Mouse (Mus musculus): ENCODE data around the gene Zranb1. TPM values are rescaled to one million over a fixed set of nuclear protein-coding genes. Genes with fewer than 3 reads are reported as not detected.

Gene Zranb1
- polyA plus RNA-seq, 1 experiment from 2014 or later = 9.6 TPM

DNA sequence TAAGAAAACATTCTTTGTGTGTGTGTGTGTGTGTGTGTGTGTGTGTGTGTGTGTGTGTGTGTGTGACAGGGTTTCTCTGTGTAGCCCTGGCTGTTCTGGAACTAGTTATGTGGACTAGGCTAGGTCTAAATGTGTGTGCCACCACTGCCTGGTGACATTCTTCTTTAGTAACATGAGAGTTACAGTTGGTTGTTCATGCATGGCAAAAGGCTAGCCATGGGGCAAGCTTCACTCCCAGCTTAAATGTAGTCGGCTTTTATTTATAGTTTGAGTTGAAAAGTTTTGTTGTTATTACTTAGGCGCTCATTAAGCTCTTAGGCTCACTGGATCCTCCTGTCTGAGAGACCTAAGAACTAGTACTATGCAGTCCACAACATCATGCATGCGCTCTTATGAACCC lies 33.5 kb downstream of the Zranb1 start:
- Histone ChIP-seq H3K27me3 (ENCODE audit: insufficient read depth, low read length) (no peaks in the 10 kb centered on the region), H3K9ac (replicated peaks; ENCODE audit: low read length) (no peak overlapping the region), H3K36me3 (ENCODE audit: insufficient read depth, low read length) (no peaks in the 10 kb centered on the region), H3K27ac (ENCODE audit: low read length) (no peak overlapping the region), H3K4me1 (ENCODE audit: insufficient read depth, low read length) (peaks cover 8% of the 10 kb centered on the region), H3K9me3 (ENCODE audit: low read length) (no peaks in the 10 kb centered on the region), H3K4me3 (ENCODE audit: low read length) (no peak overlapping the region), H3K4me2 (replicated peaks; ENCODE audit: low read depth, low read length) (no peak overlapping the region)
- peak; percentile 82 for ATAC-seq (ENCODE audit: low FRiP score, low TSS enrichment)
- 43% methylated on average over 3 of the region's 3 CpGs for WGBS

GRCm38 (mm10) chr7:132965707-132966106 lies 34.8 kb downstream of the Zranb1 start:
- Histone ChIP-seq H3K27me3 (ENCODE audit: insufficient read depth, low read length) (no peaks in the 10 kb centered on the region), H3K4me1 (ENCODE audit: insufficient read depth, low read length) (peaks cover 8% of the 10 kb centered on the region), H3K4me3 (ENCODE audit: low read length) (no peak overlapping the region), H3K36me3 (ENCODE audit: insufficient read depth, low read length) (no peaks in the 10 kb centered on the region), H3K9me3 (ENCODE audit: low read length) (no peaks in the 10 kb centered on the region), H3K9ac (replicated peaks; ENCODE audit: low read length) (no peak overlapping the region), H3K4me2 (replicated peaks; ENCODE audit: low read depth, low read length) (no peak overlapping the region), H3K27ac (ENCODE audit: low read length) (no peak overlapping the region)
- no peak for ATAC-seq (ENCODE audit: low FRiP score, low TSS enrichment)
- WGBS = 83% methylated on average over 2 of the region's 2 CpGs

DNA sequence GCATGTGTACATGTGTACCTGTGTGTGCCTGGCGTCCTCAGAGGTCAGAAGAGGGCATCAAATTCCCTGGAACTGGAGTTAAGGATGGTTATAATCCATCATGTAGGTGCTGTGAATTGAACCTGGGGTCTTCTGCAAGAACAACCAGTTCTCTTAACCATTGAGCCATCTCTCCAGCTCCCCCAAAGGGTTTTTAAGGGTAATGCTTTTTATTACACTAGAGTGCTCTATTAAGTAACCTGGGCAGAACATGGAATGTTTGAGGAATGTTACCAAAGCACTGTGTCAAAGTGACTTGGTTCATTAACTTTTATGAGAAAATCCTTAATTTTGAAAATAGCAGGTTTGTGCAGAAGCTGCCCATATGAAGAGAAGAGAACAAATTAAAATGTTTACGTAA lies 41.1 kb downstream of the Zranb1 start:
- Histone ChIP-seq H3K4me3 (ENCODE audit: low read length) (no peak overlapping the region), H3K9ac (replicated peaks; ENCODE audit: low read length) (no peak overlapping the region), H3K4me1 (ENCODE audit: insufficient read depth, low read length) (no peaks in the 10 kb centered on the region), H3K9me3 (ENCODE audit: low read length) (no peaks in the 10 kb centered on the region), H3K4me2 (replicated peaks; ENCODE audit: low read depth, low read length) (no peak overlapping the region), H3K27me3 (ENCODE audit: insufficient read depth, low read length) (no peaks in the 10 kb centered on the region), H3K36me3 (ENCODE audit: insufficient read depth, low read length) (peaks cover 9% of the 10 kb centered on the region), H3K27ac (ENCODE audit: low read length) (no peak overlapping the region)
- WGBS = 88% methylated on average over 2 of the region's 2 CpGs
- ATAC-seq (ENCODE audit: low FRiP score, low TSS enrichment) = no peak

- Histone ChIP-seq H3K4me1 (ENCODE audit: insufficient read depth, low read length) (no peaks in the 10 kb centered on the region), H3K9me3 (ENCODE audit: low read length) (no peaks in the 10 kb centered on the region), H3K4me2 (replicated peaks; ENCODE audit: low read depth, low read length) (no peak overlapping the region), H3K4me3 (ENCODE audit: low read length) (no peak overlapping the region), H3K27ac (ENCODE audit: low read length) (no peak overlapping the region), H3K27me3 (ENCODE audit: insufficient read depth, low read length) (no peaks in the 10 kb centered on the region), H3K36me3 (ENCODE audit: insufficient read depth, low read length) (peaks cover 20% of the 10 kb centered on the region), H3K9ac (replicated peaks; ENCODE audit: low read length) (no peak overlapping the region)
- 59% methylated on average over 2 of the region's 2 CpGs for WGBS
- no peak for ATAC-seq (ENCODE audit: low FRiP score, low TSS enrichment)
These were observed 45.1 kb downstream of the Zranb1 start for GRCm38 (mm10) chr7:132976079-132976478.

DNA sequence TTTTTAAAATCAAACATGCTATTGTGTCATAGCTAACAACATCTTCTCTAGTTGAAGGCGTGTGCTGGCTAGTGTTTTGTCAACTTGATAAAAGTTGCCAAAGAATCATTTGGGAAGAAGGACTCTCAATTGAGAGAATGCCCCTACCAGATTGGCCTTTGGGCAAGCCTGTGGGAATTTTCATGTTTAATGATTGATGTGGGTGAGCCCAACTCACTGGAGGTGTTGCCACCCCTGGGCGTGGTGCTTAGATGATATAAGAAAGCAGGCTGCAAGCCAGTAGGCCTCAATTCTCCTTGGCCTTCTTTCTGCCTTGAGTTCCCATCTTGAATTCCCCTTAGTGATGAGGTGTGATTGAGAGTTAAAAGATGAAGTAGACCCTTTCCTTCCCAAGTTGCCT lies 47.0 kb downstream of the Zranb1 start:
- Histone ChIP-seq H3K27ac (ENCODE audit: low read length) (no peak overlapping the region), H3K9ac (replicated peaks; ENCODE audit: low read length) (no peak overlapping the region), H3K36me3 (ENCODE audit: insufficient read depth, low read length) (peaks cover 31% of the 10 kb centered on the region), H3K4me1 (ENCODE audit: insufficient read depth, low read length) (no peaks in the 10 kb centered on the region), H3K9me3 (ENCODE audit: low read length) (no peaks in the 10 kb centered on the region), H3K4me2 (replicated peaks; ENCODE audit: low read depth, low read length) (no peak overlapping the region), H3K27me3 (ENCODE audit: insufficient read depth, low read length) (no peaks in the 10 kb centered on the region), H3K4me3 (ENCODE audit: low read length) (no peak overlapping the region)
- whole genome bisulfite sequencing = 91% methylated on average over 2 of the region's 2 CpGs
- no peak for ATAC-seq (ENCODE audit: low FRiP score, low TSS enrichment)

GRCm38 (mm10) chr7:132982639-132983038 lies 51.7 kb downstream of the Zranb1 start:
- no peak overlapping the region for H3K4me2 ChIP-seq (replicated peaks; ENCODE audit: low read depth, low read length)
- ATAC-seq (ENCODE audit: low FRiP score, low TSS enrichment) = no peak
- H3K9me3 ChIP-seq (ENCODE audit: low read length) = no peaks in the 10 kb centered on the region
- 66% methylated on average over 3 of the region's 3 CpGs for WGBS
- no peak overlapping the region for H3K9ac ChIP-seq (replicated peaks; ENCODE audit: low read length)
- no peak overlapping the region for H3K4me3 ChIP-seq (ENCODE audit: low read length)
- H3K36me3 ChIP-seq (ENCODE audit: insufficient read depth, low read length) = peaks cover 44% of the 10 kb centered on the region
- no peak overlapping the region for H3K27ac ChIP-seq (ENCODE audit: low read length)
- no peaks in the 10 kb centered on the region for H3K4me1 ChIP-seq (ENCODE audit: insufficient read depth, low read length)
- no peaks in the 10 kb centered on the region for H3K27me3 ChIP-seq (ENCODE audit: insufficient read depth, low read length)

- Histone ChIP-seq H3K27ac (ENCODE audit: low read length) (no peak overlapping the region), H3K4me1 (ENCODE audit: insufficient read depth, low read length) (no peaks in the 10 kb centered on the region), H3K4me3 (ENCODE audit: low read length) (no peak overlapping the region), H3K4me2 (replicated peaks; ENCODE audit: low read depth, low read length) (no peak overlapping the region), H3K27me3 (ENCODE audit: insufficient read depth, low read length) (no peaks in the 10 kb centered on the region), H3K9me3 (ENCODE audit: low read length) (no peaks in the 10 kb centered on the region), H3K9ac (replicated peaks; ENCODE audit: low read length) (no peak overlapping the region), H3K36me3 (ENCODE audit: insufficient read depth, low read length) (peaks cover 77% of the 10 kb centered on the region)
- 88% methylated on average over 5 of the region's 5 CpGs for WGBS
- no peak for ATAC-seq (ENCODE audit: low FRiP score, low TSS enrichment)
These were observed 58.9 kb downstream of the Zranb1 start for GRCm38 (mm10) chr7:132989839-132990238.

DNA sequence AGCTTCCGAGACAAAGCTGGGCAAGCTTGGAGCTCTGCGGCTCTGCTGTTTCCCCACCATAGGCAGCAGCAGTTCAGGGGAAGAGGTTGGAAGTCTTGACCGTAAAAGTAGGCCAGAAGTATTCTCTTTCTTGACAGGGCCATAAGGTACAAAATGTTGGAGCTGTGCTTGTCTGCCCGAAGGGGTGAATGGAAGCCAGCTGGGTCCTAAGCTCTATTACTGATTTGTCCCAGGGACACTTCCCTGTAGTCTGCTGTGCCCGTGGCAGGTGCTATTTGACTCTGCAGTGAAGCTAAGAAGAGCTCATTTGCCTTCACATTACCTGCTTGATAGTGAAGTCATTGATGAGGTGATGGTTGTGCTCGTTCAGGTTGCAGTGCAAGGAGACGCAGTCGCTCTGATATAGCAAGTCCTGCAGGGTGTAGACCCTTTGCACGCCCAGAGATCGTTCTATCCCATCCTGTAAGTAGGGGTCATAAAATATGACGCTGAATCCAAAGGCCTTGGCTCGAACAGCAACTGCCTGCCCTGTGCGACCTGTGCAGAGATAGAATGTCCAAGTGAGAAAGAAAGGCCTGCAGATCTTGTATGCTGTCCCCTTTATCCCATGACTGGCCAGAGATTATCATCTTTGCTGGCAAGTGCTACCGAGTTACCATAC lies 60.4 kb downstream of the Zranb1 start:
- H3K9me3 ChIP-seq (ENCODE audit: low read length) = no peaks in the 10 kb centered on the region
- no peak for ATAC-seq (ENCODE audit: low FRiP score, low TSS enrichment)
- H3K4me2 ChIP-seq (replicated peaks; ENCODE audit: low read depth, low read length) = no peak overlapping the region
- peaks cover 83% of the 10 kb centered on the region for H3K36me3 ChIP-seq (ENCODE audit: insufficient read depth, low read length)
- 79% methylated on average over 14 of the region's 14 CpGs for WGBS
- no peak overlapping the region for H3K27ac ChIP-seq (ENCODE audit: low read length)
- no peak overlapping the region for H3K4me3 ChIP-seq (ENCODE audit: low read length)
- H3K4me1 ChIP-seq (ENCODE audit: insufficient read depth, low read length) = no peaks in the 10 kb centered on the region
- no peak overlapping the region for H3K9ac ChIP-seq (replicated peaks; ENCODE audit: low read length)
- H3K27me3 ChIP-seq (ENCODE audit: insufficient read depth, low read length) = no peaks in the 10 kb centered on the region

DNA sequence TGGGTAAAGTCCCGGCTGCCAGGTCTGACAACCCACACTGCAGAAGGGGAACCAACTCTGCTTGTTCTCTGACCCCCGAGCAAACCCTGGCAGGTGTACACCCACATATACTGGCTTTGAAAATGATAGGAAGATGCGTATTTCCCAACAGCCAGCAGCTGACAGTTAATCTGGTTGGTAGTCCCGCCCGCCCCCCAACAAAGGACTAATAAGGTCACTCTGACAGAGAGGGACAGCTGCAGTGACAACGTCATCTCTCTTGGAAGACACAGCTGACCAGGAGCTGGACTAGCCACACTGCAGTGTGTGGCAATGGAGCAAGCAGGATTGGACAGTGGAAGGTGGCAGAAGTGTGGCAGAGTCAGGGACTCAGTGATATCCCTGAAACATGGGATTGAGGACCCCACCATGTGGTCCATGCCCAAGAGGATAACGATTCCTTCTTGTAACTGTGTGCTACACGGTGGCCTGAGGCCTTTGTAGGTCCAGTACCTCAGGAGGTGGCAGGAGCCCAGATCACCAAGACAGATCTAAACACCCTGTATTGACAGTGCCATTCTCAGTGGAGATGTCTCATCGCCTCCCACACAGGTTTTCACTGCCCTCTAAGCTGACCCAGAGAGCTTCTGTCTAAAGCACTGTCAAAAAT lies 62.1 kb downstream of the Zranb1 start:
- no peaks in the 10 kb centered on the region for H3K9me3 ChIP-seq (ENCODE audit: low read length)
- peaks cover 90% of the 10 kb centered on the region for H3K36me3 ChIP-seq (ENCODE audit: insufficient read depth, low read length)
- H3K27ac ChIP-seq (ENCODE audit: low read length) = no peak overlapping the region
- no peaks in the 10 kb centered on the region for H3K27me3 ChIP-seq (ENCODE audit: insufficient read depth, low read length)
- 92% methylated on average over 9 of the region's 9 CpGs for WGBS
- no peak overlapping the region for H3K4me2 ChIP-seq (replicated peaks; ENCODE audit: low read depth, low read length)
- H3K9ac ChIP-seq (replicated peaks; ENCODE audit: low read length) = no peak overlapping the region
- H3K4me3 ChIP-seq (ENCODE audit: low read length) = no peak overlapping the region
- ATAC-seq (ENCODE audit: low FRiP score, low TSS enrichment) = no peak
- no peaks in the 10 kb centered on the region for H3K4me1 ChIP-seq (ENCODE audit: insufficient read depth, low read length)

DNA sequence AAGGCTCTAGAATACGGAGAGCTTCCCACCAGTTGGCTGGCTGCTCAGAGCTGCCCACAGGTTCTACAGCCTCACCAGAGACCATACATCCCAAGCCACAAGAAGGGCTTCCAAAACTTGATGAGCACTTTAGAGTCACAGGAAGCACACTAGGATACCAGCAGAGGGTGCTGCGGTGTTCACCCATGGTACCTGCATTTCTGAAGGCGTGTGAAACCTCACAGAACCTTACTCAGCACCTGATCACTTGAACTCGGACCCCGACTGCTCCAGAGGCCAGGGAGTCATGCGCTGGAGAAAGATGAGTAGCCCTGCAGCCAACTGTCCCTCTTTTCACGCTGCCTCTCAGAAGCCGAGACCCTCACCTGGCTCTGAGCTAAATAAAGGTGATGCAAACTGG lies 63.2 kb downstream of the Zranb1 start:
- no peaks in the 10 kb centered on the region for H3K9me3 ChIP-seq (ENCODE audit: low read length)
- no peak overlapping the region for H3K4me2 ChIP-seq (replicated peaks; ENCODE audit: low read depth, low read length)
- peaks cover 93% of the 10 kb centered on the region for H3K36me3 ChIP-seq (ENCODE audit: insufficient read depth, low read length)
- no peak overlapping the region for H3K9ac ChIP-seq (replicated peaks; ENCODE audit: low read length)
- no peaks in the 10 kb centered on the region for H3K27me3 ChIP-seq (ENCODE audit: insufficient read depth, low read length)
- H3K4me1 ChIP-seq (ENCODE audit: insufficient read depth, low read length) = no peaks in the 10 kb centered on the region
- no peak overlapping the region for H3K27ac ChIP-seq (ENCODE audit: low read length)
- no peak for ATAC-seq (ENCODE audit: low FRiP score, low TSS enrichment)
- 89% methylated on average over 8 of the region's 8 CpGs for WGBS
- no peak overlapping the region for H3K4me3 ChIP-seq (ENCODE audit: low read length)

Data from kidney, embryonic 16.5 days (tissue).